Mouse (Mus musculus) neural tube, embryonic 14.5 days (tissue): ENCODE measurements around the gene Mia2. TPM values are rescaled to one million over a fixed set of nuclear protein-coding genes. Genes with fewer than 3 reads are reported as not detected.

Source experiments
- ATAC-seq: fragments of 200-750 bp; cut with Nextera tagmentation; 2 replicates; pipeline ENCODE4 v1.8.0; 2017; ENCODE audit warnings: low read depth, mild to moderate bottlenecking, moderate TSS enrichment, moderate library complexity
- H3K27ac ChIP-seq: fragments of 300-500 bp; sonication (generic); 2 replicates; pipeline ENCODE4 v1.5.1; 2014; ENCODE audit warnings: low read depth, mild to moderate bottlenecking, control low read depth, low read length, moderate library complexity, mixed read lengths
- H3K27me3 ChIP-seq: fragments of 300-500 bp; sonication (generic); 2 replicates; pipeline ENCODE4 v1.6.1; 2014; ENCODE audit warnings: low read length; ENCODE audit not compliant: control insufficient read depth, insufficient read depth
- H3K36me3 ChIP-seq: fragments of 300-500 bp; sonication (generic); 2 replicates; pipeline ENCODE4 v1.6.1; 2014; ENCODE audit warnings: low read length, mixed read lengths; ENCODE audit not compliant: control insufficient read depth, insufficient read depth
- H3K4me1 ChIP-seq: fragments of 300-500 bp; sonication (generic); 2 replicates; pipeline ENCODE4 v1.6.1; 2014; ENCODE audit warnings: low read length; ENCODE audit not compliant: control insufficient read depth, insufficient read depth
- H3K4me2 ChIP-seq: fragments of 300-500 bp; sonication (generic); 2 replicates; pipeline ENCODE4 v1.6.1; 2014; ENCODE audit warnings: mild to moderate bottlenecking, low read depth, low read length, control low read depth
- H3K4me3 ChIP-seq: fragments of 300-500 bp; sonication (generic); 2 replicates; pipeline ENCODE4 v1.5.1; 2014; ENCODE audit warnings: low read depth, low read length, control low read depth, mixed read lengths
- H3K9ac ChIP-seq: fragments of 300-500 bp; sonication (generic); replicated peaks from 2 replicates; pipeline ENCODE4 v1.6.1; 2014; ENCODE audit warnings: low read depth, mild to moderate bottlenecking, control low read depth, low read length, mixed read lengths
- H3K9me3 ChIP-seq: fragments of 300-500 bp; sonication (generic); 2 replicates; pipeline ENCODE4 v1.6.1; 2016; ENCODE audit warnings: low read length; ENCODE audit not compliant: control insufficient read depth
- WGBS: fragments of 180-500 bp; shearing (Covaris S2); extraction: QIAGEN DNeasy Blood & Tissue Kit; methylation state at CpG from one replicate; pipeline ENCODE4 v1.1.7; 2014; 5-methylcytosine and 5-hydroxymethylcytosine counted together
- polyA plus RNA-seq: library from polyadenylated mRNA; unstranded; fragments of >200 nt; fragmentation: Nextera tagmentation; extraction: Ambion mirVana; gene quantifications from 2 replicates; pipeline ENCODE4 v1.2.1, GENCODE M21; 2014

Gene Mia2
- polyA plus RNA-seq, 1 experiment from 2014 or later, result 41.4 TPM

GRCm38 (mm10) chr12:59133437-59133999, 37.9 kb downstream of the Mia2 start:
- H3K4me3 ChIP-seq, result no peak overlapping the region
- ATAC-seq, result no peak

GRCm38 (mm10) chr12:59135096-59135495, 39.5 kb downstream of the Mia2 start:
- Histone ChIP-seq H3K27ac (no peak overlapping the region), H3K4me3 (no peak overlapping the region), H3K4me1 (peaks cover 14% of the 10 kb centered on the region), H3K36me3 (no peaks in the 10 kb centered on the region), H3K27me3 (no peaks in the 10 kb centered on the region), H3K9ac (no peak overlapping the region), H3K4me2 (no peak overlapping the region), H3K9me3 (no peaks in the 10 kb centered on the region)
- WGBS, result 96% methylated on average over 4 of the region's 4 CpGs
- ATAC-seq, result no peak

More at GRCm38 (mm10) chr12:59133437-59133999, 37.9 kb downstream of the Mia2 start:
- H3K4me2 ChIP-seq, result no peak overlapping the region
- H3K4me1 ChIP-seq, result peaks cover 15% of the 10 kb centered on the region
- H3K36me3 ChIP-seq, result no peaks in the 10 kb centered on the region
- no peak overlapping the region for H3K27ac ChIP-seq
- 95% methylated on average over 10 of the region's 10 CpGs for WGBS
- no peaks in the 10 kb centered on the region for H3K9me3 ChIP-seq
- H3K27me3 ChIP-seq, result no peaks in the 10 kb centered on the region
- no peak overlapping the region for H3K9ac ChIP-seq

GRCm38 (mm10) chr12:59135533-59136300, 40.1 kb downstream of the Mia2 start:
- Histone ChIP-seq H3K9ac (no peak overlapping the region), H3K27ac (no peak overlapping the region), H3K27me3 (no peaks in the 10 kb centered on the region), H3K4me3 (no peak overlapping the region), H3K36me3 (no peaks in the 10 kb centered on the region), H3K4me2 (no peak overlapping the region), H3K9me3 (no peaks in the 10 kb centered on the region), H3K4me1 (peaks cover 11% of the 10 kb centered on the region)
- WGBS, result 97% methylated on average over 13 of the region's 13 CpGs
- ATAC-seq, result no peak

GRCm38 (mm10) chr12:59137031-59137430, 41.4 kb downstream of the Mia2 start:
- H3K4me1 ChIP-seq, result peaks cover 11% of the 10 kb centered on the region
- H3K36me3 ChIP-seq, result peaks cover 4% of the 10 kb centered on the region; the same call in 1 of the 2 replicates
- H3K4me2 ChIP-seq, result no peak overlapping the region
- H3K4me3 ChIP-seq, result no peak overlapping the region
- H3K9me3 ChIP-seq, result no peaks in the 10 kb centered on the region
- no peak overlapping the region for H3K9ac ChIP-seq
- no peak overlapping the region for H3K27ac ChIP-seq
- no peak for ATAC-seq
- no peaks in the 10 kb centered on the region for H3K27me3 ChIP-seq
- 84% methylated on average over 6 of the region's 6 CpGs for WGBS

GRCm38 (mm10) chr12:59139372-59139771, 43.8 kb downstream of the Mia2 start:
- Histone ChIP-seq H3K27ac (no peak overlapping the region), H3K4me2 (no peak overlapping the region), H3K9ac (no peak overlapping the region), H3K9me3 (no peaks in the 10 kb centered on the region), H3K36me3 (peaks cover 4% of the 10 kb centered on the region; the same call in 1 of the 2 replicates), H3K4me3 (no peak overlapping the region), H3K4me1 (no peaks in the 10 kb centered on the region), H3K27me3 (no peaks in the 10 kb centered on the region)
- WGBS, result 90% methylated on average over 2 of the region's 2 CpGs
- ATAC-seq, result no peak

GRCm38 (mm10) chr12:59145130-59145529, 49.5 kb downstream of the Mia2 start:
- Histone ChIP-seq H3K27ac (no peak overlapping the region), H3K9ac (no peak overlapping the region), H3K4me2 (no peak overlapping the region), H3K4me1 (no peaks in the 10 kb centered on the region), H3K36me3 (peaks cover 28% of the 10 kb centered on the region), H3K4me3 (no peak overlapping the region), H3K27me3 (no peaks in the 10 kb centered on the region), H3K9me3 (no peaks in the 10 kb centered on the region)
- no peak for ATAC-seq

GRCm38 (mm10) chr12:59149691-59150090, 54.1 kb downstream of the Mia2 start:
- Histone ChIP-seq H3K4me2 (no peak overlapping the region), H3K36me3 (peaks cover 37% of the 10 kb centered on the region), H3K4me3 (no peak overlapping the region), H3K27ac (no peak overlapping the region), H3K9ac (no peak overlapping the region), H3K4me1 (no peaks in the 10 kb centered on the region), H3K9me3 (no peaks in the 10 kb centered on the region), H3K27me3 (no peaks in the 10 kb centered on the region)
- ATAC-seq, result no peak
- WGBS, result 89% methylated on average over 4 of the region's 4 CpGs

GRCm38 (mm10) chr12:59161091-59161490, 65.5 kb downstream of the Mia2 start:
- no peak for ATAC-seq
- WGBS, result 62% methylated on average over 2 of the region's 2 CpGs
- H3K27me3 ChIP-seq, result no peaks in the 10 kb centered on the region
- H3K4me3 ChIP-seq, result no peak overlapping the region
- H3K9me3 ChIP-seq, result no peaks in the 10 kb centered on the region
- H3K36me3 ChIP-seq, result peaks cover 30% of the 10 kb centered on the region
- no peaks in the 10 kb centered on the region for H3K4me1 ChIP-seq
- no peak overlapping the region for H3K27ac ChIP-seq
- H3K9ac ChIP-seq, result no peak overlapping the region
- H3K4me2 ChIP-seq, result no peak overlapping the region

- H3K4me2 ChIP-seq, result no peak overlapping the region
- H3K9ac ChIP-seq, result no peak overlapping the region
- H3K9me3 ChIP-seq, result no peaks in the 10 kb centered on the region
- H3K4me1 ChIP-seq, result no peaks in the 10 kb centered on the region
- H3K4me3 ChIP-seq, result no peak overlapping the region
- 85% methylated on average over 2 of the region's 2 CpGs for WGBS
- no peak for ATAC-seq
- H3K27me3 ChIP-seq, result no peaks in the 10 kb centered on the region
- H3K27ac ChIP-seq, result no peak overlapping the region
- peaks cover 26% of the 10 kb centered on the region for H3K36me3 ChIP-seq
These were observed 67.2 kb downstream of the Mia2 start for GRCm38 (mm10) chr12:59162797-59163196.
